Mouse (Mus musculus): ENCODE measurements around the gene Trpm4.
"Not testable (repeated sequence)": the region's sequence is repeated elsewhere in the genome, so short reads cannot be mapped to it uniquely, and the experiment has no call there.

Trpm4 gene

DNA sequence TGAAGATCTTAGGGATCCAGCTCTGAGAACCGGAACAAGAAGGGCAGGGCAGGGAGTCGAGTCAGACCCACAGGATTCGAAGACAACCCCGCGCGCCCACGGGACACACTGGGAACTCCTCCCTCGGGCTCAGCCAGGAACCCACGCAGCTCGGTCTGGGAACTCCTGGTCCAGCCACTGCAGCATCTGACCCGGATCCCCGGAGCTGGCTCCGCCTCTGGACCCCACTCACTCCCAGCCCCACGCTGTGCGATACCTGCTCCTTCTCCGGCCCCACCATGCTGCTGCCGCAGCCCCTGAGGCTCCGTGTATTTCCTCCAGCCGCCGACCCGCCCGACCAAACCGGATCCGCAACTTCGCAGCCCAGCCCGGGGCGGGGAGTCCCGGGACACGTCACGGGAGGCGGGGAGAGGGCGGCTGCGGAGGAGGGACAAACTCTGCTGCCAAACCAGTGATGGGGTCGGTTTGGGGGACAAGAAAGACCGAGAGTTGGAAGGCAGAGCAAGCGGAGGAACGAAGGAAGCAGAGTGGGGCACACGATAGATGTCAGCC is at the start of gene Trpm4:
Gene Trpm4 (minus strand): TSS at position 350 of the 552 bp plus-strand sequence.
- DNase-seq = peak; percentile 78

DNA sequence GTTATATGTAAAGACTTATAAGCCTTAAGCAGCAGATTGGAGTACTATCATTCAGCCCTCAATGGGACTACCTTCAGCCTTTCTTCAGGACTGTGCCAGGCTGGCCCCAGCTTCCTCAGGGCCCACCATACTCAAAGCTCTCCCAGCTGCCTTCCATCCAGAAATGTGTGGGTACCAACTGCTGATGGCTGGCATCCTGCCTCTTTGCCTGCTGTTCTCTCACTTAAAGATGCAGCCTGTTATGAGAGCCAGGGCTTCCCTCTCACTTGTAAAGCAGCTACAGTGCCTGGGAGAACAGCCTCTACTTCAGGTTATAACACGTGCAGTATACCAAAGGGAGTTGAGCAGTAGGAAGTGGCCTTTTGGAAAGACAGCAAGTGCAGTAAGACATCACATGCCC is 42.5 kb upstream of the Trpm4 start:
- DNase-seq = no peak

DNA sequence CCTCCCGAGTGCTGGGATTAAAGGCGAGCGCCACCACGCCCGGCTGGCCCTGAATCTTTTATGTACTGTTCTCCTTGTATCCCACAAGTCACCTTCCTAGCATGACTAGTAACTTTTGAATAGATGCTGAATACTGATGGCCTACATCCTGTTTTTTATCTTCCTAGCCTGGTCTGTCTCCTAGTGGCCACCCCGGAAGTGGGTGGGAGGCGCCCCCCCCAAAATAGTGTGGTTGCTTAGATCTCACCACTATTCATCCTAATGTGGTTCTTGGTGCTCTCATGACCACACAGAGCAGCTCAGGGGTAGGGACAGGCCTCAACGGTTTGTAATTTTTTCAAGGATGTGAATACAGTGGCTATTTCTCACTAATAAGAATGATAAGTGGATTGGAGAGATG is 41.0 kb upstream of the Trpm4 start:
- no peak for DNase-seq

DNA sequence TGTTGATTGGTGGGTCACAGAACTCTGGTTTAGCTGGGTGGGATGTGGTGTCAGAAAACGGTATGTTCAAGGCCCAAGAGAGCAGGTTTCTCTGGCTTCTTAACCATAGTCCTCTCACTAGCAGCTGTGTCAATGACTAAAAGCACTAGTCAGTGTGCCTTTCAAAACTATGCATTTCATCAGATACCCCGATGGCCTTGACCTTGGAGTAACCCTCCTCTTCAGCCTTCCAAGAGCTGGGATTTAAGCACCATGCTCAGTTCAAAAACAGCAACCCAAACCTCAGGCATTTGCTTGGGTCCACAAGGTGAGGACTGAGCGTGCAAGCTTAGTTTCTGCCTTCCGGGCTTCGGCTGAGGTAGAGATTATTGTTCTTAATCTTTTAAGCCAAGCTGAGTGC is 38.8 kb upstream of the Trpm4 start:
- no peak for DNase-seq

DNA sequence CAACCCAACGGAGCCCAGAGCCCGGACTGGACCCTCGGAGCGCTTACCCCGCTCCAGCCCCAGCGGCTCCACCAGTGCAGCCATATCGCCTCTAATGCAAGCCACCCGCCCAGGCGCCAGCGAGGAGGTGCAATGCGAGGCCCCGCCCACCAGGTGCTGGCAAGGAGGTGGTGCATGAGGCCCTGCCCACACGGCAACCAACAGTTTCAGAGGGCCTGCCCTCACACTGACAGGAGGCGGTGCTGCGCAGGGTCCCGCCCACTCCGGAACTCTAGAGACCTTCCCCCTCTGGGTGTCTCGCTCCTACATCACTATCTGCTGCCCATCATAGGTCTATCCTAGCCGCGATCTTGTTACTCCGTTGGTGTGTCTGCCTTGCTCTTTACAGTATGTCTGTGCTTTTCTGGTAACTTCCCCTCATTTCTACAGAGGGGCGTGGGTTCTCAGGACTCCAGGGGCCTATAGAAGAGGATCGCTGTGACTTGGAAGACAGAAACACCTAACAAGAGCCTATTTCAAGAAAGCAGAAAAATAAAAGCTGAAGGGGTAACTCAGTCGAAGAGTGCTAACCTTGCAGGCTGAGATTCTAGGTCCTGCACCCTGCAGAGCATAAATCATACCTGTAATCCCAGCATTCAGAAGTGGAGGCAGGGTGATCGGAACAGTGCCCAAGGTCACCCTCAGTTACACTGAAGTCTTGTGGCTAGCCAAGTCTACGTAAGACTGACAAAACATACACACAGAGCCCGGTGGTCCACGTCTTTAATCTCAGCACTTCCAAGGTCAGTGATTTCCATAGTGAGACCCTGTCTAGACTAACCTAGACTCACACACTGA is 37.1 kb upstream of the Trpm4 start, which contains the start of gene Lin7b:
Gene Lin7b (minus strand): TSS at position 109 of the 837 bp plus-strand sequence.
- peak; percentile 91 for DNase-seq

DNA sequence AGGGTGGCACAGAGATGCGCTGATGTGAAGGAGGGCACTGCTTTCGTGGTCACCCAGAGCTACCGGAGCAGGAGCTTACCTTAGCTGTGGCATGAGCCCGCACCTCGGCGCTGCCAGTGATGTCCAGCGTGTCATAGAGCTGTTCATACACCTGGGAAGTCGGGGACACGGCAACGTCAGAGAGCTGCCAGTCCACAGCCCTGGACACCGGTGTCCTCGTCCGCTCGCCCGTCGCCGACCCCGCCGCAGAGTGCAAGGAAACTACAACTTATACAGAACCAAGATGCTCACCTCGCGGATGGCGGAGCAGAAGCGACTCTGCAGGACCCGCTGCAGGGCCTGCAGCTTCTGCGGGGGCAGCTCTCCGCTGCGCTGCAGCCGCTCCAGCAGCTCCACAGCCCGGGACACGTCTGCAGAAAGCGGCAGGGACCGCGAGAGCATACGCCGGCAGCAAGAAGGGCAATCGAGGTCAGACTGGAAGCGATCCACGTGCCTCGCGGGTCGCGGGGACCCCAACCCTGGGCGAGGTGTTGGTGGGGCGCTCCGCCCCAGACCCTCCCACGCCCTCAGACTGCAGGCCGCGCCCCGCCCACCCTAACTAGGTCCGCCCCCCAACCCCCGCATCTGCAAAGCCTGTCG is 36.4 kb upstream of the Trpm4 start:
- DNase-seq = no peak

DNA sequence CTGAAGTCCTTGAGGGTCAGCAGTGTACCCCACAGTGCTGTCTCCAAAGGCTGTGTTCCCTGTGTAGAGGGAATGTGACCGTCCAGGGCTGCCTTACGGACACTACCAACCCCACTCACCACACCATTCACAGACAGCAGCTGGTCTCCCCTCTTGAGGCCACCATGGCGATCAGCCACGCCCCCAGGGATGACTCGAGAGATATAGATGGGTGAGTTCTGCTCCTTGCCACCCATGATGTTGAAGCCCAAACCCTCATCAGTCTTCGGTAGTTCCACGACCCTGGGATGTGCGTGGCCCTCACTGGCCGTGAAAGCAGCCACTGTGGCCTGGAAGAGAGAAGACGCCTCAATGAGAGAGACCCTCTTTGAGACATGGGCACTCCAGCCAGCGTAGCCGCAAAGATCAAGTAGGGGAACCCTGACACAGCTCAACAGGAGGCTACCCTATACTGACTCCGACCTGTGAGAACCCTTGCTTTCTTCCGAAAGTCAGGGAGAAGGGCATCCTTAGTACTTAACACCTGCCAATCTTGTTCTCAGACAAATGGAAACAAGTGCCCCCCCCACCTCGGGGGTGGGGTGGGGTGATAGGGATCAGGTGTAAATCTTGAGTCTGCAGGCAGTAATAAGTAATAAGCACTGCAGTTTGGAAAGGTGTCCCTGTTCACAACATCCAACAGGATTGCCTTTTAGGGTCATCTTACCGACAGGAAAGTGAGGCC is 35.6 kb upstream of the Trpm4 start:
- no peak for DNase-seq

DNA sequence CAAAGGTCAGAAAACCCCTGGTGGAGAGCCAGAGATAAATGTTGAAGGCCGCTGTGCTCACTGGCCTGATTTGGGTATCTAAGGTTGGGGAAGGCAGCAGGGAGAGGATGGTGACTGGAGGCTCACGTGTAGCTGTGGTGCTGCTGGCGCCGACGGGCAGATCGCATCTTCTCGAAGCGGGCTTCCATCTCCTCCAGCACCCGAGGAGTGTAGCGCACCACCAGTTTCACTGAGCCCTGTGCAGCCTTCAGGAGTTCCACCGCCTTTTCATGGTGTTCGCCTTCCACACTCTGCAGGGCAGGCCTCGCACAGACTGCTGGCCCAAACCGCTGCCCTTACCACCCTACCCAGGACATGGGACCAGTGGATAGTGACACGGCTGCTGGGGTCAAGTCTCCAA is 34.6 kb upstream of the Trpm4 start:
- no peak for DNase-seq

DNA sequence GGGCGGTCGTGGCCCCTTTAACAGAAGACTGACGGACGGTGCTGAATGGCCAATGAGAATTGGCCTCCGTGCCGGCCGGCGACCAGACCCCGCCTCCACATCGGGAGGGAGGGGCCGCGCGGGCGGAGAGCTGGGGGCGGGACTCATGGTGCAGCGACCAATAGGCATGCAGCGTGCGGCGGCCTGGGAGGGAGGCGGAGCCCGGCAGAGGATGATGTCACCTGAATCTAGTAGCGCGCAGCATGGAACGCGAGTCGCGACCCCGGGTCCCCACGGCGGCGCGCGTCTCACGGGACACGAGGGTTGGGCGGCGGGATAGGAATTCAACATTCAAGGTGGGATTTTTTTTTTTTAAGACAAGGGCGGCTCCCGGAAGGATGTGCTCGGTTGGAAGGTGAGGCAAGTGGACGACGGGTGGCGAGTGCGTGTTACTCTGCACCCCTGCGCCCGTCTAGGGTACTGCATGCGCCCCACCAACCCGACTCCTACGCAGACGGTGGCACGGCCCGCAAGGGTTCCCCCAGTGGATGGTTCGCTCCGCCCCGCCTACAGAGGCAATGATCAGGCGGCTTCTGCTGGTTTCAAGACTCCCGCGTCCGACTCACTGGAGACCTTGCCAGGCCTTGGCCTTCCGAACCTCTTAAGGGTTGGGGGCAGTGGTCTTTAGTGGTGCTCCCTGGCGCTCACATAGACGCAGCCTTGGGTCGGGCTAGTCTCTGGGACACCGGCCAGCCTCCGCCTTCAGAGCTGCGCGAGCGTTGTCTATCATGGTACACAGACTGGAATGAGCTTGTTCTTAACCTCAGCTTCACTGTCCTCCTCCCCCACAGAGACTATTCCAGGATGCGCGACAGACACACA is 33.7 kb upstream of the Trpm4 start:
- peak; percentile 96 for DNase-seq

DNA sequence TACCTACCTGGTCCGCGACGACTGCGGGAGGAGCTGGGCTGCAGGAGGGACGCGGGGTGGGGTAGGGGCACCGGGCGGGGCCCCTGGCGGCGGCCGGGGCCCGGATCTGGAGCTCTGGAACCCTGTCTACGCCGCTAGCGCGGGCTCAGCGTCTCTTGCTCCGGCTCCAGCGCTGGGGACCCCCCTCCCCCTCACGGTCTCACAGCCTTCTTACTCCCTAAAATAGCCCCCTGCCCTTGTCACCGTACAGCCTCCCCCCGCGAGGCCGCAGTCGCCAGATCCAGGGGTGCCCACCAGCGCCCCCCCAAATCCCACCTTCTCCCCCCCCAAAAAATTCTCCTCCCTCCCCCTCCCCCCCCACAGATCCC is 33.1 kb upstream of the Trpm4 start, which contains the start of gene Ppfia3:
Gene Ppfia3 (minus strand): TSS at position 368 of the 368 bp plus-strand sequence.
- DNase-seq = no peak

DNA sequence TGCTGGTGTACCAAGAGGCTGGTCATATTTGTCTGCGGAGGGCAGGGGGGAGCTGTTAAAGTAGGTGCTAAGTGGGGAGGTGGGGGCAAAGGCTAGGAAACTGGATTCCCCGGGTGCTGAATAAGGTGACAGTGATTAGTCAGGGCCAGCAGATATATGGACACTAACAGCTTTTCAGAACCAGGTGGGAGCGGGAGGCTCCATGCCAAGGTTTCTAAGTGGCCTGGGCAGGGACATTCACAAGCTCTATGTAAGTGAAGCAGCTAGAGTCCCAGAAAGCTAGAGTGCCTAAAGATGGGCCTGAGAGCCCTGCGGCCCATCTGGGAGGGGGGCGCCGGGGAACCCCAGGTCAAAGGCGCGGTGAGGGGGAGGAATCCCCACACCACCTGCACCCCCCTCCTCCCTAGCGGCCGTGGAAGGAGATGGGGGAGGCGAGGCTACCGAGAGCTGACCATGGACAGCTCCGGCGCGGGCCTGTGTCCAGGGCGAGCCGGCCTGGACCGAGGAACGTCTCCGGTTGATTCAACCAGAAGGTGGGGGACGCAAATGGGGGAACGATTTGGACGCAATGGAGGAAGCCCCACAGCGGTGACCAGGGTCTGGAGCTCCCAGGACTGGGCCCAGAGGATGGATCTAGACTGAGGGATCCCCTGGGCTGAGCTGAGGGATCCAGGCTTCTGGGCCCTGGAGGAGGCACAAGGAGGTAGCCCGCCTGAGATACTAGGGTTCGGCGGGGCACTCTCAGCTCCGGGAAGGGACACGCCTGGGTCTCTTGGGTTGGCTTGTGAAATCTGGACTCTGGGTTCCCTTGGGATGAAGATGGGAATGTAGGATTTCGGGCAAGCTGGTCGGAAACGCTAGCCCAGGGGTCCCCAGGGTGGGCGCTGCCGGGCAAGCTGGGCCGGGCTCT is 32.4 kb upstream of the Trpm4 start:
- DNase-seq = peak; percentile 34

DNA sequence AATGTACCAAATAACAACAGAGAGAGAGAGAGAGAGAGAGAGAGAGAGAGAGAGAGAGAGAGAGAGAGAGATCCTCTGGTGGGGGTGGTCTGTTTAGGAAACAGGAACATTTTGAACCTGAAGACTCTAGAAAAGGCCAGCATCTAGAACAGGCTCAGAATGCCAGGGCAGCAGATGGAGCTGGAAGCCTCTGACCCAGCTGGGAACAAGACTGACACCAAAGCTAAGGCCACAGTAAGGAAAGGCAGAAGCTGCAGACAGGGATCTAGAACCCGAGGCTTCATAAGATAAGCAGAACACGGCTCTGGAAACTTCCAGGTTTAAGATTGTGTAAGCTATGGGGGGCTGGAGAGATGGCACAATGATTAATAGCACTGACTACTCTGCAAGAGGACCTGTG is 30.4 kb upstream of the Trpm4 start:
- no peak for DNase-seq

DNA sequence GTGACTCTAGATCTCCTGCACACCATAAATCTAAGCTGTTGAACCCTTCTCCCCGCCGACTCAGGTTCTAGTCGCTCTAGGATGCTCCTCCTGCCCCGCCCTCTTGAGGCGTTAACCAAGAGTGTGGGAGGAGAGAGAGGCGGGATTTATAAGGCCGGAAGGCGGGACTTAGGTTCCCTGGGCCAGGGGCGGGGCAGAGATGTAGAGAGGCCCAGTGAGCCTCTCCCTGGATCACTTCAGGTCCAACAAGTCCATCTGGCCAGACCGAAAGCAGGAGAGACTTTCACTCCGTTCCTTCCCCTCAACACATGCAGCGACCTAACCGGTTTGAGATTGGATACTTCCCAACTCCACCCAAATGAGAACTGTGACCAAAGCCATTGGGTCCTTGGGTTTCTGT is 29.2 kb upstream of the Trpm4 start:
- peak; percentile 31 for DNase-seq

DNA sequence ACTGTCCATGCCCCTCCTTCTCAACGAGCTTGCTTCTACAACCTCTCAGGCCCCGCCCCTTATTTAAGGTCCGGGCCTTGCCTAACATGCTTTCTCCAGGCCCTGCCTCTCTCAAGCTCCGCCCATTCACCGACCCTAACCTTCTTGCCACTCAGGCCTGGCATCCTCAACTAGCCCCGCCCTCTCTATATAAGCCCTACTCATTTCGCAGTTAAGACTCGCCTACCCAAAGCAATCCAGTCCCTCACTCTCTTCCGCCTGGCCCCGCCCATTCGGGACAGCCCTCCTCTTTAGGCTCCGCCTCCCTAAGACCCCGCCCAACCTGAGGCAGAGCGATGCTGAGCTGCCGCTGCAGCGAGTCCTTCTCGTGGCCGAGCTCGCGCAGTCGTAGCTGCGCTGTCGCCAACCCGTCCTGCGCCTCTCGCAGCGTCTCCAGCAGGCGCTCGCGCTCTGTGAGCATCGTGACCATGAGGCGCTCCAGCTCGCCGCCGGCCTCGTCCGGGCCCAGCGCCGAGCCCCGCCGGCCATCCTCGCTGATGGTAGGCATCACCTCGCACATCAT is 27.7 kb upstream of the Trpm4 start:
- DNase-seq = peak; percentile 68

DNA sequence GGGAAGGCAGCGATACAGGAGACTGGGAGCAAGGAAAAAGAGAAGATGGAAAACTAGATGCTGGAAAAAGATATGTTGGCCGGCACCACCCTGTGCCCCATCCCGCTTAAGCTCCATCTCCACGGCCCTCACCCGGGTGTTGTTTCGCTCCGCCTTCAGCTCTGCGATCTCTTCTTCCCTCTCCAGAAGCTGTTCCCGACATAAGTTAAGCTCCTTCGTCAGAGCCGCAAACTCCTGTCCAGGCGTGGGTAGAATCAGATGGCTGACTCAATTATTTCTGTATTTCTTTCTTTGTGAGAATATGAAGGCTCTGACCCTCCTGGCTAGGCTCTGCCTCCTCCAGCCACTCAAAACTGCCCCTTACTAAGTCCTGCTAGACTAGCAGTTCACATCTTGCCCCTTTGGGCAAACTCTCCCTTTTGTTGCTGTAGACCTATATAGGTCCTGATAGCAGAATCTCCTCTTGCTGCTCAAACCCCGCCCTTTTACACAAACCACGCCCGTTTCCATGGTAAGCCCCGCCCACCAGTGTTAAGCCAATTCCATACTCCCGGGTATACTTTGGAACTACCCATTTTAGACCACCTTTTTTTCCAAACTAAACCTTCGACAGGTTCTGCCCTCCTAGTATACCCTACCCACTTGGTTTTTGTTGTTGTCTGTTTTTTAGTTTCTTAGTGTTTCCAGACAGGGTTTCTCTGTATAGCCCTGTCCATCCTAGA is 27.0 kb upstream of the Trpm4 start:
- no peak for DNase-seq

DNA sequence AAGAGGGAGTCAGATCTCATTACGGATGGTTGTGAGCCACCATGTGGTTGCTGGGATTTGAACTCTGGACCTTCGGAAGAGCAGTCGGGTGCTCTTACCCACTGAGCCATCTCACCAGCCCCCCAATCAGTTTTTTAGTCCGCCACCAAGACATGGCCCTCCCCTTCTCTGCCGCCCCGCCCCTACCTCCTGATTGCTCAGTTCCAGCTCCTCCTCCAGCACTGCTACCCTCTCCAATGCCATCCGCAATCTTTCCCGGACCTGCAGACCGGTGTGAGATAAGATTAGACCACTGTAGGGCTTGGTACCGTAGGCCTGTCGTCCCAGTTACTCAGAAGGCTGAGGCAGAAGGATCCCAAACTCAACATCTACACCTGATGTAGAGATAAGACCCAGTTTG is 25.5 kb upstream of the Trpm4 start:
- DNase-seq = not testable (repeated sequence)

DNA sequence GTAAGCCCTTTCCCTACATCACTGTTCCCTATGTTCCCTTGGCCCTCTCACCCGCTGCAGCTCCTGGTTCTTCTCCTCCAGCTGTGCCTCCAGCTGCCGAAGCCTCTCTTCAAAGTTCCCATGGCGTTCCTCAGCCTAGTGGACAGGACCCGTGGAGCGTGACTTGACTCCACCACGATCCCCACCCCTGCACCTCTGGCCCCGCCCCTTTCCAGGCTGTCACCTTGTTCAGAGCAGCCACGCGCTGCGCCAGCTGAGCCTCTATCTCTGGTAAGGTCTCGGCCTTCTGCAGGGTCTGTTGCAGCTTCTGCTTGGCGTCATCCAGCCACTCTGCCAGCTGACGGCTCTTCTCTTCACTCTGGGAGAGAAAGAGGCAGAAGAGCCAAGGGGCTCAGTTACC is 22.5 kb upstream of the Trpm4 start:
- no peak for DNase-seq

DNA sequence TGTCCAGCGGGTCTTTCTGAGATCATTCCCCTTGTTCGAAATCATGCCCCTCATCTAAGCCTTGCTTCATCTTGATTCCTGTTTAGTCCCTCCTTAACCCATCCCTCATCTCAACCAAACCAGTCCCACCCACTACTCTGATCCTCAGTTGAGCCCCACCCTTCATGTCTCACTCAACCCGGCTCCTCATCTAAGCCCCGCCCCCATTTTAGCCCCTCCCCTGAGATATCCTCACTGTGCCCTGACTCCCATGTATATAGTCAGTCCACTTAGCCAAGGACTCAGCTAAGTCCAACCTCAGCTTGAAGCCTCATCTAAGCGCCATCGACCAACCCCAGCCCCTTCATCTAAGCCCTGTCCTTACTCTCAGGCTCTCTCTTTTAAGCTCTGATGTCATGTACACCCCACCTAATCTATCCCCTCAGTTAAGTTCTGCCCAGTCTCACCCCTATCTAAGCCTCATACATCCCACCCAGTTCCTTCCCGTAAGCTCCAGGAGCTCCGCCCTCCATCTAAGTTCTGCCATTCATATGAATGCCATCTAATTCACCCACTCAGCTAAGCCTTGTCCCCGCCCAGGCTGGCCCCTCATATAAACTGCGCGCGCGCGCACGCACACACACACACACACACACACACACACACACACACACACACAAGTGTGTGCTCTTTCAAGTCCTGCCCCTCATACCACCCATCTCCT is 21.9 kb upstream of the Trpm4 start:
- no peak for DNase-seq

DNA sequence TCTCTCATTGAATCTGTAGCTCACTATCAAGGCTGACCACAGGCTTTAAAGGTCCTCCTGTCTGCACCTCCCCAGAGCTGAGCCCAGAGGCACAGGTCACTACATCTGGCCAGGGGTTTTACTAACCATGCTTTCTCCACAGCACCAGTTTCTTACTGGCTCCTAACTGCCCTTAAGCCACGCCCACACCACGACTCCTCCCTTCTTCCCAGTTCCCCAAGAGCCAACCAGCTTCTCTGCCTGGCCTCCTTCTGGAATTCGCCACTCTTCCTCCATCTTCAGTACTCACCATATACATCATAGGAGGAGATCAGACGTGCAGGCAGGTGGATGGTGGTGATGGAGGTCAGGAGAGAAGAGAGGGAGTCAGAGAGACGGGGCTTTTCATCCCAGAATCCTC is 19.5 kb upstream of the Trpm4 start:
- no peak for DNase-seq

DNA sequence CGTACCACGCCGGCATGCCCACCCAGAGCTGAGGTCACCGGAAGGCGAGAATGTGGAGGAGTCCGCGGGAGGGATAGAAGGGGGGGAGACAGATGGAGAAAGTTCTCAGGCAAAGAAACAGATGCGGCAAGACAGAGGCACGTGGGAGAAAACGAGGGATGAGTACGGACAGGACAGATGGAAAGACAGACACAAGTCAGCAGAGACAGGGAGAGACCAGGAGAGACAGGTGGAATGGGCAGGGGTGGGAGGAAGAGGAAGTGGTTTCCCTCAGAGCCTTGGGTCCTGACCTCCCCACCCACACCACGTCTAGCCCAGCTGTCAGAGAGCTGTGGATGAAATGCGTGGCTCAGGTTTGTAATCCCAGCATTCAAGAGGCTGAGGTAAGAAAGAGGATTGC is 13.3 kb upstream of the Trpm4 start:
- DNase-seq = no peak
